Mouse (Mus musculus) heart, postnatal 0 days (tissue): ENCODE measurements around the gene Itk.

Source experiments
- CTCF ChIP-seq: IDR thresholded peaks from 2 replicates; pipeline ENCODE4 v1.5.1; 2016; ENCODE audit warnings: antibody characterized with exemption, control low read depth, low read depth
- EP300 ChIP-seq: IDR thresholded peaks from 2 replicates; pipeline ENCODE4 v1.6.1; 2016; ENCODE audit warnings: antibody characterized with exemption, low read depth

GRCm38 (mm10) chr11:46395088-46395487, 5.8 kb upstream of the Itk start:
- TF ChIP-seq CTCF (no peak), EP300 (no peak)
